Mouse (Mus musculus) midbrain, postnatal 0 days (tissue): ENCODE data around the gene Nrxn2. TPM values are rescaled to one million over a fixed set of nuclear protein-coding genes. Genes with fewer than 3 reads are reported as not detected.

Source experiments
- ATAC-seq: fragments of 200-750 bp; cut with Nextera tagmentation; 2 replicates; pipeline ENCODE4 v1.8.0; 2017; ENCODE audit warnings: moderate number of reproducible peaks, mild to moderate bottlenecking, moderate TSS enrichment, moderate library complexity; ENCODE audit not compliant: low FRiP score
- DNase-seq: peaks from one replicate; pipeline ENCODE4 v3.0.0-alpha.2; 2015; ENCODE audit warnings: low spot score
- H3K27ac ChIP-seq: fragments of 300-500 bp; sonication (generic); 2 replicates; pipeline ENCODE4 v1.5.1; 2014; ENCODE audit warnings: low read depth, mild to moderate bottlenecking, low read length, mixed read lengths
- H3K27me3 ChIP-seq: fragments of 300-500 bp; sonication (generic); 2 replicates; pipeline ENCODE4 v1.6.1; 2014; ENCODE audit warnings: low read length, control low read depth, mixed read lengths; ENCODE audit not compliant: insufficient read depth
- H3K36me3 ChIP-seq: fragments of 300-500 bp; sonication (generic); 2 replicates; pipeline ENCODE4 v1.6.1; 2014; ENCODE audit warnings: low read length, control low read depth, mixed read lengths; ENCODE audit not compliant: insufficient read depth
- H3K4me1 ChIP-seq: fragments of 300-500 bp; sonication (generic); 2 replicates; pipeline ENCODE4 v1.6.1; 2014; ENCODE audit warnings: mild to moderate bottlenecking, control low read depth, antibody characterized with exemption, low read length, mixed read lengths; ENCODE audit not compliant: insufficient read depth
- H3K4me2 ChIP-seq: fragments of 300-500 bp; sonication (generic); 2 replicates; pipeline ENCODE4 v1.6.1; 2014; ENCODE audit warnings: low read depth, mild to moderate bottlenecking, low read length, mixed read lengths; ENCODE audit not compliant: poor library complexity, severe bottlenecking
- H3K4me3 ChIP-seq: fragments of 300-500 bp; sonication (generic); 2 replicates; pipeline ENCODE4 v1.5.1; 2014; ENCODE audit warnings: low read depth, mild to moderate bottlenecking, low read length, moderate library complexity
- H3K9ac ChIP-seq: fragments of 300-500 bp; sonication (generic); replicated peaks from 2 replicates; pipeline ENCODE4 v1.6.1; 2014; ENCODE audit warnings: mild to moderate bottlenecking, low read length, moderate library complexity, mixed read lengths; ENCODE audit not compliant: poor library complexity, severe bottlenecking
- H3K9me3 ChIP-seq: fragments of 300-500 bp; sonication (generic); 2 replicates; pipeline ENCODE4 v1.6.1; 2016; ENCODE audit warnings: low read length, control low read depth
- CTCF ChIP-seq: IDR thresholded peaks from 2 replicates; pipeline ENCODE4 v1.5.1; 2016; ENCODE audit warnings: antibody characterized with exemption, mild to moderate bottlenecking
- WGBS: fragments of 180-500 bp; shearing (Covaris S2); extraction: QIAGEN DNeasy Blood & Tissue Kit; methylation state at CpG from one replicate; pipeline ENCODE4 v1.1.7; 2014; 5-methylcytosine and 5-hydroxymethylcytosine counted together
- polyA plus RNA-seq: library from polyadenylated mRNA; unstranded; fragments of >200 nt; fragmentation: Nextera tagmentation; extraction: Ambion mirVana; gene quantifications from 2 replicates; pipeline ENCODE4 v1.2.1, GENCODE M21; 2015
- total RNA-seq: library from RNA; depleted of rRNA; stranded (reverse); fragments of >200 nt; gene quantifications from 2 replicates; pipeline ENCODE4 v1.2.3, GENCODE M21; 2014

The Nrxn2 gene
- total and polyA plus RNA-seq, 2 experiments from 2014 or later = 75.7 to 382 TPM

DNA sequence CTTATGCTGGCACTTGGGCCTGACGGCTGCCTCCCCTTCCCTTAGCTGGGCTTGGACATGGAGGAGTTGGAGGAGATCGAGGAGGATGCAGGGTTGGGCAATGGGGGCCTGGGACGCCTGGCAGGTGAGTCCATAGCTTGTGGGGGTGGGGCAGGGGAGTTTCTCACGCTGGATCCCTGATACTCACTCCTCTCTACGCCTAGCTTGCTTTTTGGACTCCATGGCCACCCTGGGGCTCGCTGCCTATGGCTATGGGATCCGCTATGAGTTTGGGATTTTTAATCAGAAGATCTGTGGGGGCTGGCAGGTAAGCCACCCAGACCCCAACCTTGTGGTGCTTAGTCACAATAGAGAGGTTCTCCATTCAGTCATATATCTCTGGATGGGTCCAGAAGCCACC lies 32.7 kb upstream of the Nrxn2 start:
- H3K4me2 ChIP-seq = no peak overlapping the region
- peaks cover 4% of the 10 kb centered on the region; the same call in 1 of the 2 replicates for H3K4me1 ChIP-seq
- no peak overlapping the region for H3K9ac ChIP-seq
- no peak overlapping the region for H3K27ac ChIP-seq
- no peak overlapping the region for H3K4me3 ChIP-seq
- 0 out of 2 replicates have a peak, but pooled peaks cover 2% of the 10 kb centered on the region for H3K36me3 ChIP-seq
- TF ChIP-seq CTCF = no peak
- DNase-seq (no peak), ATAC-seq (no peak)
- no peaks in the 10 kb centered on the region for H3K9me3 ChIP-seq
- no peaks in the 10 kb centered on the region for H3K27me3 ChIP-seq
- WGBS = 85% methylated on average over 7 of the region's 7 CpGs

DNA sequence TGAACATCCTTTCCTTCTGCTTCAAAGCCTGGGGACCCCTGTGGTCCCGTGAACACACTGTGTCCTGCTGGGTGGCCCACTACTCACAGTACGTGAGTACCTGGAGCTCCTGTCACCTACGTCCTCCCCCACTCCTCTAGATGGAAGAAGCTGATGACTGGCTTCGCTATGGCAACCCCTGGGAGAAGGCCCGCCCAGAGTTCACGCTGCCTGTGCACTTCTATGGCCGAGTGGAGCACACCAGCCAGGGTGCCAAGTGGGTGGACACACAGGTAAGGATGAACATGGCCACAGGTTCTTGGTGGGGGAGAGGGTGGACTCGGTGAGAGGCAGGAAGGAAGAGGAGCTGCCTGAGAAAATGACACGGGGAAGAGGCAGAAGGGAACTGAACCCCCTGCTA lies 32.3 kb upstream of the Nrxn2 start:
- TF ChIP-seq CTCF = no peak
- H3K9me3 ChIP-seq = no peaks in the 10 kb centered on the region
- no peaks in the 10 kb centered on the region for H3K36me3 ChIP-seq
- no peak for DNase-seq
- 62% methylated on average over 9 of the region's 9 CpGs for WGBS
- H3K4me2 ChIP-seq = no peak overlapping the region
- no peak overlapping the region for H3K27ac ChIP-seq
- no peaks in the 10 kb centered on the region for H3K27me3 ChIP-seq
- ATAC-seq = no peak
- peaks cover 4% of the 10 kb centered on the region; the same call in 1 of the 2 replicates for H3K4me1 ChIP-seq
- H3K9ac ChIP-seq = no peak overlapping the region
- no peak overlapping the region for H3K4me3 ChIP-seq

DNA sequence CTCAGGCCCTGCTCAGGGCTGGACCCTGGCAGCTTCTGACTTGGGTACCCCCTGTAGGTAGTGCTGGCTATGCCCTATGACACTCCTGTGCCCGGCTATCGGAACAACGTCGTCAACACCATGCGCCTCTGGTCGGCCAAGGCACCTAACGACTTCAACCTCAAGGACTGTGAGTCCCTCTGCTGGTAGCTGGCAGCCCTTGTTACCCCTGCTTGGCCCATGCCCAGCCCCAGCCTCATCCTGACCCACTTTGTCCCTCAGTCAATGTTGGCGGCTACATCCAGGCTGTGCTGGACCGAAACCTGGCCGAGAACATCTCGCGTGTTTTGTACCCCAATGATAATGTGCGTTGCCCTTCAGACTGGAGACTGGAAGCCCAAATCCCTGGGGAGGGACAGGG lies 30.5 kb upstream of the Nrxn2 start:
- peak; percentile 37; the same call in 1 of the 2 replicates for TF ChIP-seq CTCF
- Histone ChIP-seq H3K9me3 (no peaks in the 10 kb centered on the region), H3K4me2 (no peak overlapping the region), H3K4me3 (no peak overlapping the region), H3K9ac (no peak overlapping the region), H3K36me3 (no peaks in the 10 kb centered on the region), H3K27me3 (no peaks in the 10 kb centered on the region), H3K27ac (no peak overlapping the region), H3K4me1 (peaks cover 4% of the 10 kb centered on the region; the same call in 1 of the 2 replicates)
- ATAC-seq = no peak
- 81% methylated on average over 13 of the region's 13 CpGs for WGBS
- no peak for DNase-seq

DNA sequence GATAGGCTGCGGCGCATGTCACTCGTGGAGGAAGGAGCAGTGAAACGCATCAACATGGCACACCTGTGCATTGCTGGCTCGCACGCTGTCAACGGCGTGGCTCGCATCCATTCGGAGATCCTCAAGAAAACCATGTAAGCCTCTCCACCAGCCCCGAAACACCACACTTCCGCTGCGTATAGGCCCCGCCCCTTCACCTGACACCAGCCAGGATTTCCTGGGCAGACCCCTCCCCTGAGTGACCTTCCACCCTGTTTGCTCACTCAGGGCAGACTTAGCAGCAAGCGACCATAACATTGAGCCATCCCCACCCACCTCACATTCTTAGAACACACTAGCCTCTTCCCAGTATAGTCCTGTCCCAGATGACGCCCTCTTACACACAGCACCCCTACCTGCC lies 28.7 kb upstream of the Nrxn2 start:
- no peaks in the 10 kb centered on the region for H3K9me3 ChIP-seq
- peak overlapping the region; percentile 28; the same call in 1 of the 2 replicates for H3K4me3 ChIP-seq
- H3K9ac ChIP-seq = peak overlapping the region; percentile 20; the same call in 1 of the 2 replicates
- ATAC-seq (peak; percentile 49), DNase-seq (peak; percentile 36)
- TF ChIP-seq CTCF = no peak
- peak overlapping the region; percentile 61 for H3K4me2 ChIP-seq
- 11% methylated on average over 16 of the region's 16 CpGs for WGBS
- H3K27ac ChIP-seq = 0 out of 2 replicates have a peak overlapping the region, but pooled peaks have one; percentile 47
- H3K36me3 ChIP-seq = no peaks in the 10 kb centered on the region
- peaks cover 4% of the 10 kb centered on the region; the same call in 1 of the 2 replicates for H3K4me1 ChIP-seq
- H3K27me3 ChIP-seq = no peaks in the 10 kb centered on the region

DNA sequence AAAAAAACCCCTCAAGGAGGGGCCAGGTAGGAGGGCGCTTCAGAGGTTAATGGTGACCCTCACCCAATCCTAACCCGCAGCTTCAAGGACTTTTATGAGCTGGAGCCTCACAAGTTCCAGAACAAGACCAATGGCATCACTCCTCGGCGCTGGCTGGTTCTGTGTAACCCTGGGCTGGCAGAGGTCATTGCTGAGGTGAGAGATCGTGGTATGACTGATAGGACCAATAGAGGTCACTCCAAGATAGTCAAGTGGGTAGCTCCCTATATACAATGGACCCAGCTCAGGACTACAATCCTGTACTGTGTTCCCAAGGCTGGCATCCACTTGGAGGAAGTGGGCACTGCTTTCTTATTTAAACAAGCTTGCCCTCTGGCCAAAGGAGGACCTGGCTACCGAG lies 28.3 kb upstream of the Nrxn2 start:
- ATAC-seq = no peak

DNA sequence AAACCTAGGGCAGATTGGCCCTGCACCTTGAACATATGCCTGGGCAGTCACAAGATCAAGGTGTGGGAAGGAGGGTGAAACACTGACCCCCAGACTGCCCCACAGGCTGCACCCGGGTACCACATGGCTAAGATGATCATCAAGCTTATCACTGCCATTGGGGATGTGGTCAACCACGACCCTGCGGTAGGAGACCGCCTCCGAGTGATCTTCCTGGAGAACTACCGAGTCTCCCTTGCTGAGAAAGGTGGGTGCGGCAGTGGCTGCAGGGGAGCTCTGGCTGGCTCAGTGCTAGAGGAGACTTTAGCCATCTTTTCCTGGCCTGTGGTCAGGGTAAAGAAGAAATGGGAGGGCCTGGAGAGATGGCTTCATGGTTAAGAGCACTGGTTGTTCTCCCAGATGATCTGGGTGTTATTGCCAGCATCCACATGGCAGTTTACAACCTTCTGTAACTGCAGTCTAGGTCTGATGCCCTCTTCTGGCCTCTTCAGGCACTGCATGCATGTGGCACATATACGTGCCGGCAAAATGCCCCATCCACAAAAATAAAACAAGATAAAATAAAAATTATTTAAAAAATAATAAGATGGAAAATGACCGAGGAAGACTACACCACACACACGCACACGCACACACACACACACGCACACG lies 25.7 kb upstream of the Nrxn2 start:
- ATAC-seq (no peak), DNase-seq (no peak)
- H3K36me3 ChIP-seq = no peaks in the 10 kb centered on the region
- no peaks in the 10 kb centered on the region for H3K27me3 ChIP-seq
- no peak overlapping the region for H3K4me3 ChIP-seq
- 92% methylated on average over 14 of the region's 14 CpGs for WGBS
- peak; percentile 51 for TF ChIP-seq CTCF
- no peak overlapping the region for H3K27ac ChIP-seq
- no peak overlapping the region for H3K4me2 ChIP-seq
- H3K9me3 ChIP-seq = no peaks in the 10 kb centered on the region
- H3K4me1 ChIP-seq = peaks cover 4% of the 10 kb centered on the region; the same call in 1 of the 2 replicates
- H3K9ac ChIP-seq = no peak overlapping the region

More for the DNA sequence above, 28.3 kb upstream of the Nrxn2 start:
- H3K4me1 ChIP-seq = peaks cover 4% of the 10 kb centered on the region; the same call in 1 of the 2 replicates
- no peaks in the 10 kb centered on the region for H3K27me3 ChIP-seq
- no peak overlapping the region; the same call in 1 of the 2 replicates for H3K27ac ChIP-seq
- DNase-seq = no peak
- H3K9me3 ChIP-seq = no peaks in the 10 kb centered on the region
- peak overlapping the region; percentile 61 for H3K4me2 ChIP-seq
- H3K9ac ChIP-seq = 0 out of 2 replicates have a peak overlapping the region, but pooled peaks have one; percentile 20
- H3K36me3 ChIP-seq = no peaks in the 10 kb centered on the region
- no peak for TF ChIP-seq CTCF
- no peak overlapping the region for H3K4me3 ChIP-seq
- WGBS = 70% methylated on average over 6 of the region's 6 CpGs
